Mouse (Mus musculus): Measurements from ENCODE around the gene Rac3. TPM values are rescaled to one million over a fixed set of nuclear protein-coding genes. Genes with fewer than 3 reads are reported as not detected.

The Rac3 gene
- polyA plus RNA-seq, 1 experiment = 2.5 TPM

DNA sequence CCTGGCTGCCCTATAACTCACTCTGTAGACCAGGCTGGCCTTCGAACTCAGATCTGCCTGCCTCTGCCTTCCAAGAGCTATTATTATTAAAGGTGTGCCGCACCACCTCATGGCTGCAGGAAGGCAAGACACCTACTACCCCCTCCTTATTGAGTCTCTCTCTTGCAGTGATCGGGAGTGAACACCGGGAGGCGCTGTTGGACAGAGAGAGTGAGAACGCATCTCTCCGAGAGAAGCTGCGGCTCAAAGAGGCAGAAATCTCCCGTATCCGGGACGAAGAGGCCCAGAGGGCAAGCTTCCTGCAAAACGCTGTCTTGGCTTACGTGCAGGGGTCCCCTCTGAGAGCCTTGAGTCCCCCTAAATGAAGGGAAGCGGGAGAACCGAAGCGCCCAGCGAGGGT is 820 bp upstream of the Rac3 start:
- Histone ChIP-seq H3K79me3 (ENCODE audit: low read depth) (no peaks in the 10 kb centered on the region), H3K4me3 (ENCODE audit: insufficient read depth, poor library complexity, severe bottlenecking) (no peak overlapping the region), H3K79me2 (ENCODE audit: control insufficient read depth, insufficient read depth) (no peaks in the 10 kb centered on the region), H3K27me3 (ENCODE audit: control insufficient read depth, insufficient read depth, insufficient read length) (no peaks in the 10 kb centered on the region), H3ac (ENCODE audit: control insufficient read depth, insufficient read length, low read depth) (no peak overlapping the region), H3K36me3 (ENCODE audit: control insufficient read depth, insufficient read depth) (peaks cover 23% of the 10 kb centered on the region)
- TF ChIP-seq MYOG (IDR thresholded peaks at IDR 0.05; ENCODE audit: control insufficient read depth, extremely low read depth, insufficient read length) (no peak), CTCF (IDR thresholded peaks at IDR 0.05; ENCODE audit: control insufficient read depth, insufficient read depth, insufficient read length) (peak; percentile 79), MYOD1 (IDR thresholded peaks at IDR 0.05; ENCODE audit: control insufficient read depth, insufficient read length, low read depth) (no peak)

DNA sequence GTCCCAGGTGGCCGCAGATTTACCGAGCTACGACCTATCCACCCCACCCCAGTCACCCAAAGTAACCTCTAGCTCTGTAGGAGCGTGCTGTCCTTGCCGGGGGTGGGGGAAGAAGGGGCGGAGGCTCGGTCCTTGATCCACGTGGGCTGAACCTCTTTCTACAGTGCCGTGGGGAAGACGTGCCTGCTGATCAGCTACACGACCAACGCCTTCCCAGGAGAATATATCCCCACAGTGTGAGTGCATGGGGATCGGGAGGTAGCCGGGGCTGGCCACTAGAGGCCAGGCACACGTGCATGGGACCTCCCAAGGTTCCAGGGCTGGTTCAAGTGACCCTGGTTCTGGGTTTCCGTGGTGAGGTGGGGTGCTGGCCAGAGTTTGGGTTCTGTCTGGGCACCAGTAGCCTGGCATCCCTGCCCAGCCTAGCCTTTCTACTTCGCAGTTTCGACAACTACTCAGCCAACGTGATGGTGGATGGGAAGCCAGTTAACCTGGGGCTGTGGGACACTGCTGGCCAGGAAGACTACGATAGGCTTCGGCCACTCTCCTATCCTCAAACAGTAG is 879 bp downstream of the Rac3 start:
- H3K79me2 ChIP-seq (ENCODE audit: control insufficient read depth, insufficient read depth) = no peaks in the 10 kb centered on the region
- TF ChIP-seq MYOD1 (IDR thresholded peaks at IDR 0.05; ENCODE audit: control insufficient read depth, insufficient read length, low read depth) (no peak), MYOG (IDR thresholded peaks at IDR 0.05; ENCODE audit: control insufficient read depth, extremely low read depth, insufficient read length) (no peak), FOSL1 (IDR thresholded peaks at IDR 0.05; ENCODE audit: insufficient read depth, low read length, poor library complexity, severe bottlenecking) (no peak), CTCF (IDR thresholded peaks at IDR 0.05; ENCODE audit: control insufficient read depth, insufficient read depth, insufficient read length) (no peak), CEBPB (IDR thresholded peaks at IDR 0.05; ENCODE audit: low read depth) (no peak), MAX (IDR thresholded peaks at IDR 0.05) (no peak), USF1 (IDR thresholded peaks at IDR 0.05; ENCODE audit: low read depth) (no peak)
- H3K79me3 ChIP-seq (ENCODE audit: low read depth) = no peaks in the 10 kb centered on the region
- no peak overlapping the region for H3ac ChIP-seq (ENCODE audit: control insufficient read depth, insufficient read length, low read depth)
- H3K4me3 ChIP-seq (ENCODE audit: insufficient read depth, poor library complexity, severe bottlenecking) = no peak overlapping the region
- no peaks in the 10 kb centered on the region for H3K27me3 ChIP-seq (ENCODE audit: control insufficient read depth, insufficient read depth, insufficient read length)
- H3K36me3 ChIP-seq (ENCODE audit: control insufficient read depth, insufficient read depth) = peaks cover 14% of the 10 kb centered on the region

DNA sequence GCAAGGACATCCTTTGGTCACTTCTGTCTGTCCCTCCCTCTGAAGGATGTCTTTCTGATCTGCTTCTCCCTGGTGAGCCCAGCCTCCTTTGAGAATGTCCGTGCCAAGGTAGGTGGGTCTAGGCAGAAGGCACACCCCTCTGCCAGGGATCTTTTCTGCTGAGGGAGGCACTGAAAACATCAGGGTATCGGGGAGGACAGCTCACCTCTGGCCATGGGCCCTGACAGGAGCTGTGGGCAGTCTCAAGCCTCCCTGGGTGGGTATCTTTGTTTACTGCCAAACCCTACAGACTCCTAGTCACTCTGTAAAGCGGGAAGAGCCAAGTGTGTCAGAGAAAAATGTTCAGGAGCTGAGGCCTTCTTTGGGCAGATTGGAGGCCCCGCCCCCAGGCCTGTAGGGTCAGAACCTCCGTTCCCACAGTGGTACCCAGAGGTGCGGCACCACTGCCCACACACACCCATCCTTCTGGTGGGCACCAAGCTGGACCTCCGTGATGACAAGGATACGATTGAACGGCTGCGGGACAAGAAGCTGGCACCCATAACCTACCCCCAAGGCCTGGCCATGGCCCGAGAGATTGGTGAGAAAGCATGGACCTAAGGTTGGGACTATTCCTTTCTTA is 1.6 kb downstream of the Rac3 start:
- Histone ChIP-seq H3ac (ENCODE audit: control insufficient read depth, insufficient read length, low read depth) (no peak overlapping the region), H3K79me3 (ENCODE audit: low read depth) (no peaks in the 10 kb centered on the region), H3K36me3 (ENCODE audit: control insufficient read depth, insufficient read depth) (peaks cover 7% of the 10 kb centered on the region), H3K79me2 (ENCODE audit: control insufficient read depth, insufficient read depth) (no peaks in the 10 kb centered on the region), H3K4me3 (ENCODE audit: insufficient read depth, poor library complexity, severe bottlenecking) (no peak overlapping the region), H3K27me3 (ENCODE audit: control insufficient read depth, insufficient read depth, insufficient read length) (no peaks in the 10 kb centered on the region)
- TF ChIP-seq USF1 (IDR thresholded peaks at IDR 0.05; ENCODE audit: low read depth) (no peak), CTCF (IDR thresholded peaks at IDR 0.05; ENCODE audit: control insufficient read depth, insufficient read depth, insufficient read length) (no peak), MYOG (IDR thresholded peaks at IDR 0.05; ENCODE audit: control insufficient read depth, extremely low read depth, insufficient read length) (no peak), CEBPB (IDR thresholded peaks at IDR 0.05; ENCODE audit: low read depth) (no peak), MYOD1 (IDR thresholded peaks at IDR 0.05; ENCODE audit: control insufficient read depth, insufficient read length, low read depth) (no peak), FOSL1 (IDR thresholded peaks at IDR 0.05; ENCODE audit: insufficient read depth, low read length, poor library complexity, severe bottlenecking) (no peak), MAX (IDR thresholded peaks at IDR 0.05) (no peak)

DNA sequence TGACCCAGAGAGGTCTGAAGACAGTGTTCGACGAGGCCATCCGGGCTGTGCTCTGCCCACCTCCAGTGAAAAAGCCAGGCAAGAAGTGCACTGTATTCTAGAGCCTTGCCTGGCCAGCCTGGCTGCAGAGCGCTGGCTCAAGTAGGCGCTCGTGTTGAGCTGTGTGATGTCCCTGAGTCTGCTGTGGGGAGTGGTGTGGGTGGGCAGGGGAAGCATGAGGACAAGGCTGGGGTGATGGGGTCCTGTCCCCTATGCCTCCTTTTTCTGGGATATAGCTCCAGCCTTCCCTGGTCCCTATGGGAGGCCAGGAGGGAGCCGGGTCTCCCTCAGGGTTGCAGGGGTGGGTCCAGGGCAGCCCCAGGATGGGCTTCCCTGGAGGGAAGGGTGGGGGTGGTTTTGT is 2.2 kb downstream of the Rac3 start:
- H3K36me3 ChIP-seq (ENCODE audit: control insufficient read depth, insufficient read depth) = peaks cover under 1% of the 10 kb centered on the region
- no peak overlapping the region for H3K4me3 ChIP-seq (ENCODE audit: insufficient read depth, poor library complexity, severe bottlenecking)
- H3ac ChIP-seq (ENCODE audit: control insufficient read depth, insufficient read length, low read depth) = no peak overlapping the region
- no peaks in the 10 kb centered on the region for H3K79me2 ChIP-seq (ENCODE audit: control insufficient read depth, insufficient read depth)
- TF ChIP-seq CTCF (IDR thresholded peaks at IDR 0.05; ENCODE audit: control insufficient read depth, insufficient read depth, insufficient read length) = no peak
- no peak for TF ChIP-seq MYOD1 (IDR thresholded peaks at IDR 0.05; ENCODE audit: control insufficient read depth, insufficient read length, low read depth)
- no peak for TF ChIP-seq FOSL1 (IDR thresholded peaks at IDR 0.05; ENCODE audit: insufficient read depth, low read length, poor library complexity, severe bottlenecking)
- TF ChIP-seq CEBPB (IDR thresholded peaks at IDR 0.05; ENCODE audit: low read depth) = no peak
- no peak for TF ChIP-seq MYOG (IDR thresholded peaks at IDR 0.05; ENCODE audit: control insufficient read depth, extremely low read depth, insufficient read length)
- no peak for TF ChIP-seq USF1 (IDR thresholded peaks at IDR 0.05; ENCODE audit: low read depth)
- no peak for TF ChIP-seq MAX (IDR thresholded peaks at IDR 0.05)
- no peaks in the 10 kb centered on the region for H3K79me3 ChIP-seq (ENCODE audit: low read depth)
- H3K27me3 ChIP-seq (ENCODE audit: control insufficient read depth, insufficient read depth, insufficient read length) = no peaks in the 10 kb centered on the region

DNA sequence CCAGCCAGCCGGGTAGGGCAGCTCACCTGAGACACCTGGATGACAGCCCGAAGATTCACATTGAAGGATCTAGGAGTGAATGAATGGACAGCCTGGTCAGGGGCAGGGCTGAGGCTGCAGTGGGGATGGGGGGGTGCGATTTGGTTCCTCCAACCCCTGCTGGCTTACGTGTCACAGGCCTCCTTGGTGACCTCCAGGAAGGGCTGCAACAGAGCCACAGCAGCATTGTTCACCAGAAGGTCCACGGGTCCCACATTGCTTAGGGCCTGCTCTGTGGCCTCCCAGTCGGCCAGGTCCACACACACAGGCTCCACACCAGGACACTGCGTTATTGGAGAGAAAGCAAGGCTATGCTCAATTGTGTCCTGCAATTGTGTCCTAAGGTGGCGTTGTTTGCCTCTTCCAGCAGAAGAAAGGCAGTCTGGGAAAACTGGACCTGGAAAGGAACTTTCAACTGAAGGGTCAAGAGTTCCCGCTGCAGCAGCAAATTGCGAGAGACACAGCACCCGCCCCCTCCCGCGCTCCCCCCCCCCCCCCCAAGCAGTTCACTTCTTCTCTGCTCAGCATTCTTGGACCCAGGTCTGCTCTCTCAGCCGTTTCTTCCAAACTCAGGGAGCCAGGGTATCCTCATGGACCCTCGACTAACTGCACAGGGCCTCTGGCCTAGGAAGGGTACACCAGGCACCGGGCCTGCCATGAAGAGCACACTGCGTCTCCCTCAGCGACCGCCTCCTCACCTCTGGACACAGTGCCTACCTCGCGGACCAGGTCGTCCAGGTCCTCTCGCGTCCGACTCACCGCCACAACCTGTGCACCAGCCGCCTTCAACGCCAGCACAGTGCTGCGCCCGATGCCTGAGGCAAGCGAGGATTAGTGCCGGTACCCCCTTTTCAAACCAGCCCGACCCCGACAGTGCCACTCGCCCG is 5.2 kb downstream of the Rac3 start:
- Histone ChIP-seq H3K79me2 (ENCODE audit: control insufficient read depth, insufficient read depth) (no peaks in the 10 kb centered on the region), H3K79me3 (ENCODE audit: low read depth) (no peaks in the 10 kb centered on the region), H3K36me3 (ENCODE audit: control insufficient read depth, insufficient read depth) (no peaks in the 10 kb centered on the region), H3K4me3 (ENCODE audit: insufficient read depth, poor library complexity, severe bottlenecking) (peak overlapping the region; percentile 35), H3K27me3 (ENCODE audit: control insufficient read depth, insufficient read depth, insufficient read length) (no peaks in the 10 kb centered on the region), H3ac (ENCODE audit: control insufficient read depth, insufficient read length, low read depth) (peak overlapping the region; percentile 43)
- no peak for TF ChIP-seq USF1 (IDR thresholded peaks at IDR 0.05; ENCODE audit: low read depth)
- no peak for TF ChIP-seq CEBPB (IDR thresholded peaks at IDR 0.05; ENCODE audit: low read depth)
- TF ChIP-seq CTCF (IDR thresholded peaks at IDR 0.05; ENCODE audit: control insufficient read depth, insufficient read depth, insufficient read length) = no peak
- TF ChIP-seq MYOD1 (IDR thresholded peaks at IDR 0.05; ENCODE audit: control insufficient read depth, insufficient read length, low read depth) = no peak
- no peak for TF ChIP-seq FOSL1 (IDR thresholded peaks at IDR 0.05; ENCODE audit: insufficient read depth, low read length, poor library complexity, severe bottlenecking)
- TF ChIP-seq MYOG (IDR thresholded peaks at IDR 0.05; ENCODE audit: control insufficient read depth, extremely low read depth, insufficient read length) = no peak
- no peak for TF ChIP-seq MAX (IDR thresholded peaks at IDR 0.05)

Measured in C2C12 (cell line).